Mouse (Mus musculus) monocyte, adult 2 months (primary cell): ENCODE results near the gene Dcp1b.
"Not testable (repeated sequence)": the region's sequence is repeated elsewhere in the genome, so short reads cannot be mapped to it uniquely, and the experiment has no call there.

Experiments
- DNase-seq, 2 experiments: peaks; one replicate each; pipeline ENCODE4 v3.0.0; 2022; ENCODE audit warnings: low spot score in 2 of 2, low read depth in 1 of 2

Gene Dcp1b

GRCm38 (mm10) chr6:119194601-119195000 is 19.5 kb downstream of the Dcp1b start:
- DNase-seq: no peak

GRCm38 (mm10) chr6:119196382-119197305 is 21.6 kb downstream of the Dcp1b start, which contains the start of gene Cacna1c:
Gene Cacna1c (minus strand): TSS chr6:119196418.
- no peak for DNase-seq

- no peak for DNase-seq
Observed at GRCm38 (mm10) chr6:119198534-119199273, 23.7 kb downstream of the Dcp1b start.

- DNase-seq: no peak
Observed at GRCm38 (mm10) chr6:119199274-119199879, 24.3 kb downstream of the Dcp1b start.

- no peak for DNase-seq
Observed at GRCm38 (mm10) chr6:119200362-119200761, 25.3 kb downstream of the Dcp1b start.

- no peak for DNase-seq
Observed at GRCm38 (mm10) chr6:119201575-119201974, 26.5 kb downstream of the Dcp1b start.

- DNase-seq: no peak
Observed at GRCm38 (mm10) chr6:119204286-119204685, 29.2 kb downstream of the Dcp1b start.

GRCm38 (mm10) chr6:119204915-119205314 is 29.9 kb downstream of the Dcp1b start:
- DNase-seq: no peak

GRCm38 (mm10) chr6:119206006-119206405 is 31.0 kb downstream of the Dcp1b start:
- DNase-seq: not testable (repeated sequence)

GRCm38 (mm10) chr6:119213375-119213774 is 38.3 kb downstream of the Dcp1b start:
- no peak for DNase-seq

- no peak for DNase-seq
Observed at GRCm38 (mm10) chr6:119214190-119214589, 39.1 kb downstream of the Dcp1b start.

GRCm38 (mm10) chr6:119215040-119215613 is 40.1 kb downstream of the Dcp1b start:
- no peak for DNase-seq

- no peak for DNase-seq
Observed at GRCm38 (mm10) chr6:119217661-119218060, 42.6 kb downstream of the Dcp1b start.

- no peak for DNase-seq
Observed at GRCm38 (mm10) chr6:119218591-119218990, 43.5 kb downstream of the Dcp1b start.

- no peak for DNase-seq
Observed at GRCm38 (mm10) chr6:119219237-119219870, 44.3 kb downstream of the Dcp1b start.

GRCm38 (mm10) chr6:119220297-119220696 is 45.2 kb downstream of the Dcp1b start:
- DNase-seq: no peak

- no peak for DNase-seq
Observed at GRCm38 (mm10) chr6:119224451-119225195, 49.6 kb downstream of the Dcp1b start.

GRCm38 (mm10) chr6:119225226-119225625 is 50.2 kb downstream of the Dcp1b start:
- no peak for DNase-seq

GRCm38 (mm10) chr6:119225731-119226130 is 50.7 kb downstream of the Dcp1b start:
- DNase-seq: no peak

- no peak for DNase-seq
Observed at GRCm38 (mm10) chr6:119227001-119227400, 51.9 kb downstream of the Dcp1b start.
